Mouse (Mus musculus) lung, embryonic 15.5 days (tissue): ENCODE results near the gene Olfr763. TPM values are rescaled to one million over a fixed set of nuclear protein-coding genes. Genes with fewer than 3 reads are reported as not detected.
"Not testable (repeated sequence)": the region's sequence is repeated elsewhere in the genome, so short reads cannot be mapped to it uniquely, and the experiment has no call there.

ENCODE experiments used
- ATAC-seq: fragments of 200-750 bp; cut with Nextera tagmentation; 2 replicates; pipeline ENCODE4 v1.8.0; 2017; ENCODE audit warnings: moderate number of reproducible peaks, borderline replicate concordance; ENCODE audit not compliant: low FRiP score, low TSS enrichment; ENCODE audit errors: extremely low read depth
- H3K27ac ChIP-seq: fragments of 300-500 bp; sonication (generic); 2 replicates; pipeline ENCODE4 v1.5.1; 2015; ENCODE audit warnings: moderate library complexity, mild to moderate bottlenecking, inconsistent platforms
- H3K27me3 ChIP-seq: fragments of 300-500 bp; sonication (generic); 2 replicates; pipeline ENCODE4 v1.6.1; 2015; ENCODE audit warnings: inconsistent platforms
- H3K36me3 ChIP-seq: fragments of 300-500 bp; sonication (generic); 2 replicates; pipeline ENCODE4 v1.6.1; 2015; ENCODE audit warnings: inconsistent platforms
- H3K4me1 ChIP-seq: fragments of 300-500 bp; sonication (generic); 2 replicates; pipeline ENCODE4 v1.6.1; 2015; ENCODE audit warnings: inconsistent platforms
- H3K4me2 ChIP-seq: fragments of 300-500 bp; sonication (generic); 2 replicates; pipeline ENCODE4 v1.6.1; 2015; ENCODE audit warnings: inconsistent platforms, mild to moderate bottlenecking, moderate library complexity
- H3K4me3 ChIP-seq: fragments of 300-500 bp; sonication (generic); 2 replicates; pipeline ENCODE4 v1.5.1; 2015; ENCODE audit warnings: mild to moderate bottlenecking, inconsistent platforms
- H3K9ac ChIP-seq: fragments of 300-500 bp; sonication (generic); 2 replicates; pipeline ENCODE4 v1.6.1; 2015; ENCODE audit warnings: inconsistent platforms
- H3K9me3 ChIP-seq: fragments of 300-500 bp; sonication (generic); 2 replicates; pipeline ENCODE4 v1.6.1; 2016; ENCODE audit warnings: inconsistent platforms
- WGBS: fragments of 180-500 bp; shearing (Covaris S2); methylation state at CpG from one replicate; pipeline ENCODE4 v1.1.7; 2015; 5-methylcytosine and 5-hydroxymethylcytosine counted together
- polyA plus RNA-seq: library from polyadenylated mRNA; unstranded; fragments of >200 nt; fragmentation: Nextera tagmentation; extraction: Ambion mirVana; gene quantifications from 2 replicates; pipeline ENCODE4 v1.2.1, GENCODE M21; 2015

Olfr763 gene
- polyA plus RNA-seq, 1 experiment from 2014 or later, result not detected

DNA sequence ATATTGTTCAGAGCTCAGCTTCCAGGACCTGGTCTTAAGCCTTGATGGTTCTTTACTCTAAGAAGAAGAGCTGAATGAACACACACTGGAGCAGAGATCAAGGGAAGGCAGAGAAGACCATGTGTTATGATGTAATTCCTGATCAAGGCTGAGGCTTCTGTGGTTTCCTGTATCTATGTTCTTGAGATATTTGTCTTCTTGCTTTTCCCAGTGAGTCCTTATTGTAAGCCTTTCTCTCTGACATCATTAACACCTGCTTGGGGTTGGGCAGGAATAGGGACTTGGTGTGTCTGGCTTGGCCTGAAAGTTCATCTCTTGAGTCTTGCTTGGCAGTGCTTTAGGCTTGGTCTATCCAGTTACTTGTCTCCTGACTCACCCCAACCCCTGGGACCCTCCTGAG, 19.6 kb upstream of the Olfr763 start:
- ATAC-seq, result no peak
- H3K36me3 ChIP-seq, result no peaks in the 10 kb centered on the region
- H3K4me1 ChIP-seq, result no peaks in the 10 kb centered on the region
- no peak overlapping the region for H3K9ac ChIP-seq
- no peak overlapping the region for H3K4me2 ChIP-seq
- no peak overlapping the region for H3K4me3 ChIP-seq
- H3K27me3 ChIP-seq, result no peaks in the 10 kb centered on the region
- no peaks in the 10 kb centered on the region for H3K9me3 ChIP-seq
- no peak overlapping the region for H3K27ac ChIP-seq

DNA sequence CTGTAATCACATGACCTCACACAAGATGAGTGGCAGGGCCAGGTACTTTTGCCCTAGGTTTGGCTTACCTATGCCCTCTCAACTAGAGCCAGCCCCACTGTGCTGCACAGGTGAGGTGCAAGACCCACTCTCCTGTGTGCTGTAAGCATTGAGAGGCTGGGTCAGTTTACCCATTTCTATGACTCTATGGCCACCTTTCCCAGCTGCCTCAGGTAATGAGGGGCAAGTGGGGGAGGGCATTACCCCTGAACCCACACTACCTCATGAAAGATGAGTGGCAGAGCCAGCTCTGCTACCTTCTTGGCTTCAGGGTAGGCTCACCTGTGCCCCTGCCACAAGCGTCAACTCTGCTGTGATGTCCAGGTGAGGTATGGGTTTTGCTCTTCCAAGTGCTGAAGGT, 14.8 kb upstream of the Olfr763 start:
- no peak overlapping the region for H3K4me3 ChIP-seq
- no peaks in the 10 kb centered on the region for H3K27me3 ChIP-seq
- H3K36me3 ChIP-seq, result no peaks in the 10 kb centered on the region
- no peaks in the 10 kb centered on the region for H3K4me1 ChIP-seq
- no peak overlapping the region for H3K4me2 ChIP-seq
- 85% methylated on average over 1 of the region's 1 CpGs for WGBS
- H3K9me3 ChIP-seq, result no peaks in the 10 kb centered on the region
- no peak overlapping the region for H3K27ac ChIP-seq
- ATAC-seq, result no peak
- no peak overlapping the region for H3K9ac ChIP-seq

DNA sequence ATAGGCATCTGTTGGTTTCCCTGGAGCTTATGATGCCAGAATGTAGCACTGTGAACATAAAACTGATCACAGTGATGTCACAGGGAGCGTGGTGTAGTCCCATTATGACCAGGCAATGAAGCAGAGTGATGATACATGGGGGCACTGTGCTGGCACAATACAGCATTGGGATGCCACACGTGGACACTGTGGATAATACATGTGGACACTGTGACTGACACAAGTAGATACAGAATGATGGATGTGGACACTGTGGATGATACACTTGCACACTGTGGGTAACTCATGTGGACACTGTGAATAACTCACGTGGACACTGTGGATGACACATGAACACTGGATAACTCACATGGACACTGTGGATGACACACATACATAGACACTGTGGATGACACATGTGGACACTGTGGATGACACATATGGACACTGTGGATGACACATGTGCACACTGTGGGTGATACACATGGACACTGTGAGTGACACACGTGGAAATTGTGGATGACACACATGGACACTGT, 14.0 kb upstream of the Olfr763 start:
- no peak overlapping the region for H3K27ac ChIP-seq
- H3K9ac ChIP-seq, result no peak overlapping the region
- no peaks in the 10 kb centered on the region for H3K36me3 ChIP-seq
- no peak overlapping the region for H3K4me3 ChIP-seq
- 63% methylated on average over 4 of the region's 4 CpGs for WGBS
- no peak for ATAC-seq
- H3K27me3 ChIP-seq, result no peaks in the 10 kb centered on the region
- no peaks in the 10 kb centered on the region for H3K4me1 ChIP-seq
- no peaks in the 10 kb centered on the region for H3K9me3 ChIP-seq
- no peak overlapping the region for H3K4me2 ChIP-seq

DNA sequence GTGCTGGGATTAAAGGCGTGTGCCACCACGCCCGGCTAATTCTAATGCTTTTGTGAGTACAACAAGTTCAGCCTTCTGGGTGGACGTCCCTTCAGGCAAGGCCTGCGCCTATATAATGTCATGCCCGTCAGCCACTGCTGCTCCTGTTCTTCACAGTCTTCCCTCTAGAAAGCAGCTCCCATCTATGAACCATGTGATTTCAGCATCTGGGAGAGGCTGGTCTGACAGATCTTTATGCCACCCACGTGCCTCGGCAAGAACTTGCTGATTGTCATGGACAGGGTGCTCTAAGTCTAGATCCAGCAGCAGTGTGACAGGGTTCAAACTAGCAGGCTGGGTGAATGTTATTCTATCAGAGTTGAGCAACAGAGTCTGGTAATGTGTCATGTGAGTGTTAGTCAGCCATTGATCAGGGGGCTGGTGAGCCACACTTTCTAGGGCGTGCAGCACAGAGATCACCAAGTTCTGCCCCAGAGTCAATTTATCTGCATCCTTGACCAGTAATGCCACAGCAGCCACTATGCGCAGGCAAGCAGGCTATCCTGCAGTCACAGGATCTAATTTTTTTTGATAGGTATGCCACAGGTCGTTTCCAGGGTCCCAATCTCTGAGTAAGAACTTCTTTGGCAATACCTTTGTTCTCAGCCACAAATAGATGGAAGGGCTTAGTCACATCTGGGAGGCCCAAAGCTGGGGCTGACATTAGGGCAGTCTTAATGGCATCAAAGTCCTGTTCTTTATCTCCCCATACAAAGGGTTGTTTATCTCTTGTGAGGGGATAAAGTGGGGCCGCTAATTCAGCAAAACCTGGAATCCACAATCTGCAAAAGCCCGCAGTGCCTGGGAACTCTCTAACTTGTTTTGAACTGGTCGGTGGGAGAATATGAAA, 6.3 kb upstream of the Olfr763 start:
- ATAC-seq, result no peak
- H3K9me3 ChIP-seq, result no peaks in the 10 kb centered on the region
- H3K27ac ChIP-seq, result no peak overlapping the region
- WGBS, result 69% methylated on average over 14 of the region's 14 CpGs
- no peak overlapping the region for H3K4me2 ChIP-seq
- no peaks in the 10 kb centered on the region for H3K27me3 ChIP-seq
- no peaks in the 10 kb centered on the region for H3K4me1 ChIP-seq
- H3K4me3 ChIP-seq, result no peak overlapping the region
- H3K9ac ChIP-seq, result no peak overlapping the region
- no peaks in the 10 kb centered on the region for H3K36me3 ChIP-seq

DNA sequence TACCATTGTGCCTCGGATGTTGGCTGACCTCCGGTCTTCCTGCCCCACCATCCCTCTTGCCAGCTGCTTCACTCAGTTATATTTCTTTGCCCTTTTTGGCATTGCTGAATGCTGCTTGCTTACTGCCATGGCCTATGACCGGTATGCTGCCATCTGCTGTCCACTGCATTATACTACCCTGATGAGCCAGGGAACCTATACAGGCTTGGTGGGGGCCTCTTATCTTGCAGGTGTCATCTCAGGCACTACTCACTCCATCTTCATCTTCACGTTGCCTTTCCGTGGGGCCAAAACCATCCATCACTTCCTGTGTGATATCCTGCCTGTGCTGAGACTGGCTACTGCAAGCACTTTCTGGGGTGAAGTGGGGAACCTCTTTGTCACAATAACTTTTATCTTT, 920 bp downstream of the Olfr763 start:
- H3K27ac ChIP-seq, H3K27me3 ChIP-seq, H3K9ac ChIP-seq, H3K36me3 ChIP-seq, H3K9me3 ChIP-seq, H3K4me3 ChIP-seq, H3K4me1 ChIP-seq, H3K4me2 ChIP-seq: not testable (repeated sequence)
- 53% methylated on average over 2 of the region's 5 CpGs for WGBS
- peak; percentile 53 for ATAC-seq

DNA sequence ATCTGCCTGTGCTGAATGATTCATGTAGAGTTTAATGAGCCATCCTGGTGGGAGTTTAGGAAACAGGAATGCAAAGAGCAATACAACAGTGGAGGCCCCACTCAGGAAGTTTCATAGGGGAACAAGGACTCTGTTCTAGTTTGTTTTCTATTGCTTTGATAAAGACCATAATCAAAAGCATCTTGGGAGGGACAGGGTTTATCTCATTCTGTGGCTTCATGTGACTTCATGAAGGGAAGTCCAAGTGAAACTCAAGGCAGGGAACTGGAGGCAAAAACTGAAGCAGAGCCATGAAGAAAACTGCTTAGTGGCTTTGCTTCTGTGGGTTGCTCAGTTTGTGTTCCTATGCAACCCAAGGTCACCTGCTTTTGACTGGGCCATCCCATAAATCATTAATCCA, 3.9 kb downstream of the Olfr763 start:
- no peak overlapping the region for H3K4me3 ChIP-seq
- no peak overlapping the region for H3K4me2 ChIP-seq
- no peak overlapping the region for H3K27ac ChIP-seq
- H3K27me3 ChIP-seq, result no peaks in the 10 kb centered on the region
- no peaks in the 10 kb centered on the region for H3K4me1 ChIP-seq
- no peak for ATAC-seq
- no peak overlapping the region for H3K9ac ChIP-seq
- H3K36me3 ChIP-seq, result no peaks in the 10 kb centered on the region
- H3K9me3 ChIP-seq, result no peaks in the 10 kb centered on the region

DNA sequence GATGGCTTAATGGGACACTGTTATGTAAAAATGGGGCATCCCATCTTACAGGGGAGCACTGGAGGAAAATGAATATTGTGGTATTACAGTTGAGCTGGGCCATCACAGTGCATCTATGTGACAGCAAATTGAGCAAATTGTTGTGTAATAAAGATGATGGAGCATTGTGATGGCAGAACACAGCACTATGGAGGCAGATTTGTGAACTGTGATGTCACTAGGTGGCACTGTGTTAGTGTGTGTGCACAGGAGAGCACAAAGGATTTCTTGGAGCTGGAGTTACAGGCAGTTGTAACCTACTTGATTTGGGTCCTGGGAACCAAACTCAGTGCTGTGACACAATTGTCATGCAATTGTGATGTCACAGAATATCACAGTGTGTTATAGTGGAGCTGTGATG, 12.7 kb downstream of the Olfr763 start:
- no peaks in the 10 kb centered on the region for H3K36me3 ChIP-seq
- H3K4me3 ChIP-seq, result no peak overlapping the region
- H3K27ac ChIP-seq, result no peak overlapping the region
- ATAC-seq, result no peak
- no peaks in the 10 kb centered on the region for H3K27me3 ChIP-seq
- no peak overlapping the region for H3K4me2 ChIP-seq
- H3K4me1 ChIP-seq, result no peaks in the 10 kb centered on the region
- H3K9me3 ChIP-seq, result no peaks in the 10 kb centered on the region
- H3K9ac ChIP-seq, result no peak overlapping the region

DNA sequence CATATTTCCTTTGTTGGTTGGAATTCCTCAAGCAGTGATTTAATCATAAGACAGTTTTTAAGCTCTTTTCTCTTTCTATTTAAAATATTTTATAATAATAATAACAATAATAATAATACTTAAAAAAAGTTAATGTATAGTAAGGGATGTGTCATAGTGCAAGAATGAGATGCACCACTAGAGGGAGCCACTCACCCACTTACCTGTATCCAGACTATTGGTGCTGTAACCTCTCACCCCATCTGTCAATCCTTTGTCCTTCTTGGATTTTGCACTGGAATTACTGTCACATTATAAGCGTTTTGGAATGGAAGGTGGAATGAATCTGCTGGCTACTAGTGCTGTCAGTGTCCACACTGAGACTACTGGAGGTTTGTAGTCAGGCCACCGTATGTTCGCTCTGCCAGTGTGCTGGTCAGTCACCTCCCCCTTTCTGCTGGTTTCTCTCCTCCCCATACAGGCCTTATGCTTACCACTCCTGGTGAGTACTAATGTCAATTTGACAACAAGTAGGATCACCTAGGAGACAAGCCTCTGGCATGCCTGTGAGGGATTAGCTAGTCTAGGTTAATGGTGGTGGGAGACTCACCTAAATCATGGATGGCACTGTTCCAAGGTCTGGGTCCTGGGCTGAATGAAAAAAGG, 15.5 kb downstream of the Olfr763 start:
- WGBS, result 49% methylated on average over 3 of the region's 3 CpGs
- H3K4me2 ChIP-seq, result no peak overlapping the region
- H3K4me1 ChIP-seq, result no peaks in the 10 kb centered on the region
- no peaks in the 10 kb centered on the region for H3K36me3 ChIP-seq
- no peaks in the 10 kb centered on the region for H3K9me3 ChIP-seq
- no peak overlapping the region for H3K27ac ChIP-seq
- H3K4me3 ChIP-seq, result no peak overlapping the region
- H3K27me3 ChIP-seq, result no peaks in the 10 kb centered on the region
- H3K9ac ChIP-seq, result no peak overlapping the region
- no peak for ATAC-seq

DNA sequence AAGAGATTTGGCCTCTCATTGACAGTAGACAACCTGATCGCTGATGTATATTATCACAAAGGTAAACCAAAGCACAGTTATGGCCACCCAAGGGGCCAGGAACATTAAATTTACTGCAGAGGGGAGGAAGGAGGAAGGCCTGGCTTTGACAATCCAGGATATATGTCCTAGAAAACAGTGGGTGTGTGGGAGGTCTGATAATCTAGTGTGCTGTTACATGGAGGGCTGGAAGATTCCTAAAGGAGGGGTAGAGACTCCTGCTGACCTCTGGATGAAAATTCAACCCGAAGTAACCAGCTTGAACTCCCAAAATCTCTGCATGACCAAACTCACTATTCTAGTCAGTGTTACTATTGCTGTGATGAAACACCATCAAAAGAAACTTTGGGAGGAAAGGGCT, 17.8 kb downstream of the Olfr763 start:
- H3K4me3 ChIP-seq, result no peak overlapping the region
- H3K27ac ChIP-seq, result no peak overlapping the region
- 76% methylated on average over 2 of the region's 2 CpGs for WGBS
- H3K4me1 ChIP-seq, result no peaks in the 10 kb centered on the region
- no peaks in the 10 kb centered on the region for H3K27me3 ChIP-seq
- no peak overlapping the region for H3K9ac ChIP-seq
- no peak overlapping the region for H3K4me2 ChIP-seq
- H3K9me3 ChIP-seq, result no peaks in the 10 kb centered on the region
- ATAC-seq, result no peak
- H3K36me3 ChIP-seq, result no peaks in the 10 kb centered on the region

DNA sequence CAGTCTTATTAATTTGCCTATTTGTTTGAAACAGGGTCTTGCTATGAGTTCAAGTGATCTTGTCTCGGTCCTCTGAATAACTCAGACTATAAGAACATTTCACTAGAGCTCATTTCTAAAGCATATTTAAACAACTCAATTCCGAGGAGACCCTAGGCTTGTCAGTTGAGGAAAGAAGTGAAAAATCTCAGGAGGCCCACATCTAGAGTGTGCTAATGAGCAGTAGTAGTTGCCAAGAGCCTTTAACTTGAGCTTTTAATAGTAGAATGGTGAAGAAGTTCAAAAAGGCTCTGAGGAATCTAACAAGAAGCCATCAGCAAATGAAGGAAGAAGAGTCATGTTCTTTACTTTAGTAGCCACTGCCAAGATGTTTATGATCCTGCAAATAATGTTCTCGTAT, 29.2 kb downstream of the Olfr763 start, which contains the start of gene Olfr764-ps1:
Gene Olfr764-ps1, minus strand, starts transcription at position 101 of the 400 bp plus-strand sequence.
- no peak within 1 kb of the TSS for H3K27ac ChIP-seq
- H3K4me2 ChIP-seq, result no peak within 1 kb of the TSS
- WGBS, result 72% methylated on average over 3 of the region's 3 CpGs
- H3K9me3 ChIP-seq, result no peaks in the 10 kb centered on the region
- no peak within 1 kb of the TSS for H3K9ac ChIP-seq
- no peak for ATAC-seq
- H3K36me3 ChIP-seq, result no peaks in the 10 kb centered on the region
- H3K27me3 ChIP-seq, result no peaks in the 10 kb centered on the region
- H3K4me3 ChIP-seq, result no peak within 1 kb of the TSS
- H3K4me1 ChIP-seq, result no peaks in the 10 kb centered on the region

DNA sequence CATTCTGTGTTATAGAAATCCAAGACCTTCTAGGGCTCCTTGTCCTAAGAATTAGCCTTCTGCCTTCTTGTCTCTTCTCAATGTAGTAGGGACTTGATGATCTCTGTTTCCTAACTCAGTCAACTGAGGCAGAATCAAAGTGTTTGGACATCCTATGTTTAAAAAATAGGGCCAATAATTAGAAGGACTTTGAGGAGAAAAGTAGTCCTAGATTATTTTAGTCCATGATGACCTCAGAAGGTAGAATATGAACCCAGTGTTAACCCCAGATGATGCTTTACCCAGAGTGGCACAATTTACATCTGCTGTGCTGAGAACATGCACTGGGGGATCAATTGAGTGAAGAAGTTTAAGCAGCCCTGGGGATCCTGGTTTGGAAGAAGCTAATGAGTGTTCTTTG, 39.3 kb downstream of the Olfr763 start, which contains the start of gene Olfr765:
Gene Olfr765, minus strand, starts transcription at position 101 of the 400 bp plus-strand sequence.
- not testable (repeated sequence) for H3K4me1 ChIP-seq, ATAC-seq, H3K27me3 ChIP-seq, H3K4me2 ChIP-seq, H3K27ac ChIP-seq, H3K36me3 ChIP-seq, H3K9me3 ChIP-seq, H3K9ac ChIP-seq, H3K4me3 ChIP-seq
